Mouse (Mus musculus): ENCODE results near the gene Agpat2.

DNA sequence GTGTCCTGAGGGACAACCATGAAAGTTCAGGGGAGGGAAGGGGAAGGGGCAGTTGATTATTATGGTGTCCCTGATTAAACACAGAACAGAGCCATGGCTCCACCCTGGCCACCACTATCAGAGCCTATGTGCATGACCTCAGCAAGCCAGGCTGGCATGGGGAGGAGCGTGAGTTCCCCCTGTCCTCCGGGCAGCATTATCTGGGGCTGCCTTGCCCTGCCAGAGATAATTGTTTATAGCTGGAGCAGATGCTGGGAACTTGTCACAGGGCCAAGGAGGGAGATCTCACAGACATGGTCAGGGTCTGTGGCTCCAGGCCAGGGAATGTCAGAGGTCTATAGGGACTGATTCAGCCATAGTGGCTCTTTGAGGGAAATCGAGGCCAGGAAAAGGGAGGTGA, 53.4 kb downstream of the Agpat2 start:
- no peak for TF ChIP-seq CTCF (IDR thresholded peaks at IDR 0.05; ENCODE audit: insufficient read depth, low read depth, low read length)
- TF ChIP-seq POLR2A (IDR thresholded peaks at IDR 0.05; ENCODE audit: insufficient read depth, low read depth, low read length): no peak
